In genomic region chr12:111682003-111682402, GRCm38 (mm10) we compare ENCODE assay signal across 12 mouse cellular contexts. TPM values are rescaled to one million over a fixed set of nuclear protein-coding genes. Genes with fewer than 3 reads are reported as not detected.
DNase-seq lines count a peak whose midpoint lies in the region; ATAC-seq and TF ChIP-seq lines count a peak whose summit lies in the region.
"Had no signal": no experiment of that assay in that cellular context is flagged by ENCODE, and none has a peak within 500 bp of the region (broad histone marks: within the 10 kb centered on the region; RNA-seq: fewer than 3 reads in every experiment).

No protein-coding gene starts in this region.

- H3K36me3 ChIP-seq in heart, embryonic 10.5 days: peaks cover 39% of the 10 kb centered on the region
- H3K36me3 ChIP-seq in intestine, embryonic 14.5 days (ENCODE audit: control insufficient read depth, insufficient read depth, low read length): peaks cover 18% of the 10 kb centered on the region; the same call in 1 of the 2 replicates
- H3K36me3 ChIP-seq in neural tube, embryonic 15.5 days: peaks cover 14% of the 10 kb centered on the region; the same call in 1 of the 2 replicates

- H3K4me1 ChIP-seq in heart, embryonic 10.5 days: peaks cover 75% of the 10 kb centered on the region
- peaks cover 29% of the 10 kb centered on the region for H3K4me1 ChIP-seq in intestine, embryonic 14.5 days (replicated peaks; ENCODE audit: control insufficient read depth, insufficient read depth, low read length)
- peaks cover 28% of the 10 kb centered on the region for H3K4me1 ChIP-seq in neural tube, embryonic 15.5 days

- DNase-seq in heart, embryonic 10.5 days (ENCODE audit: low spot score): no peak
- DNase-seq in heart, adult 8-10 months (ENCODE audit: low spot score): no peak
- DNase-seq in layer of hippocampus, adult 2 months (ENCODE audit: low spot score in 2 of 2): no peak
- no peak for DNase-seq in layer of hippocampus, postnatal 10 days (ENCODE audit: low spot score in 2 of 2)
- DNase-seq in Muller cell, postnatal 12 days (ENCODE audit: inconsistent ontology term): peak; percentile 71
- DNase-seq in intestine, embryonic 14.5 days (ENCODE audit: low spot score): no peak
- DNase-seq: cerebellum, postnatal 25 days; kidney, postnatal 36 days; liver, embryonic 13.5 days had no signal

- ATAC-seq in intestine, embryonic 14.5 days (replicated peaks; ENCODE audit: low FRiP score, low TSS enrichment, low read depth): no peak
- ATAC-seq in neural tube, embryonic 15.5 days (ENCODE audit: low FRiP score): no peak
- ATAC-seq in granulocyte monocyte progenitor cell, adult 5-6 weeks (replicated peaks; ENCODE audit: poor library complexity, severe bottlenecking): no peak

- no peak for TF ChIP-seq CTCF in layer of hippocampus, adult 2 months (conservative IDR thresholded peaks at IDR 0.05)

- peak overlapping the region; percentile 87 for H3K27ac ChIP-seq in heart, embryonic 10.5 days
- peak overlapping the region; percentile 85 for H3K27ac ChIP-seq in layer of hippocampus, adult 2 months
- H3K27ac ChIP-seq in intestine, embryonic 14.5 days (ENCODE audit: low read depth): peak overlapping the region; percentile 91
- no peak overlapping the region for H3K27ac ChIP-seq in neural tube, embryonic 15.5 days (replicated peaks)
- H3K27ac ChIP-seq: liver, embryonic 13.5 days had no signal

- 0 out of 2 replicates have a peak overlapping the region, but pooled peaks have one; percentile 15 for H3K4me2 ChIP-seq in intestine, embryonic 14.5 days (ENCODE audit: low read length)
- no peak overlapping the region for H3K4me2 ChIP-seq in neural tube, embryonic 15.5 days
- H3K4me2 ChIP-seq: embryonic facial prominence, embryonic 15.5 days; liver, embryonic 13.5 days had no signal

- 71% methylated on average over 5 of the region's 5 CpGs for WGBS in heart, embryonic 10.5 days
- WGBS in intestine, embryonic 14.5 days: 70% methylated on average over 5 of the region's 5 CpGs
- WGBS in neural tube, embryonic 15.5 days: 81% methylated on average over 5 of the region's 5 CpGs

- H3K9me3 ChIP-seq in heart, embryonic 10.5 days: no peaks in the 10 kb centered on the region
- no peaks in the 10 kb centered on the region for H3K9me3 ChIP-seq in intestine, embryonic 14.5 days (ENCODE audit: control insufficient read depth, low read length)
- no peaks in the 10 kb centered on the region for H3K9me3 ChIP-seq in neural tube, embryonic 15.5 days (replicated peaks)
- H3K9me3 ChIP-seq: embryonic facial prominence, embryonic 15.5 days; liver, embryonic 13.5 days had no signal

- no peak overlapping the region for H3K9ac ChIP-seq in intestine, embryonic 14.5 days (ENCODE audit: low read length)
- H3K9ac ChIP-seq in neural tube, embryonic 15.5 days (replicated peaks): no peak overlapping the region
- H3K9ac ChIP-seq: embryonic facial prominence, embryonic 15.5 days; liver, embryonic 13.5 days had no signal

- no peaks in the 10 kb centered on the region for H3K27me3 ChIP-seq in heart, embryonic 10.5 days (ENCODE audit: insufficient read depth, poor library complexity, severe bottlenecking)
- H3K27me3 ChIP-seq in intestine, embryonic 14.5 days (replicated peaks; ENCODE audit: control insufficient read depth, insufficient read depth, low read length): no peaks in the 10 kb centered on the region
- H3K27me3 ChIP-seq in neural tube, embryonic 15.5 days (replicated peaks): no peaks in the 10 kb centered on the region
- H3K27me3 ChIP-seq: embryonic facial prominence, embryonic 15.5 days; liver, embryonic 13.5 days had no signal

- H3K4me3 ChIP-seq in heart, embryonic 10.5 days: no peak overlapping the region
- H3K4me3 ChIP-seq in layer of hippocampus, adult 2 months: peak overlapping the region; percentile 26; the same call in 1 of the 2 replicates
- H3K4me3 ChIP-seq in intestine, embryonic 14.5 days (ENCODE audit: low read depth, low read length): no peak overlapping the region
- H3K4me3 ChIP-seq in neural tube, embryonic 15.5 days (replicated peaks): no peak overlapping the region
- H3K4me3 ChIP-seq: embryonic facial prominence, embryonic 15.5 days; liver, embryonic 13.5 days had no signal

RNA-seq across cellular contexts. Expression of gene Trmt61a, which starts 4.1 kb away (rescaled TPM):
- polyA plus RNA-seq in heart, embryonic 10.5 days (2016; fragmentation: Nextera tagmentation; extraction: Ambion mirVana): 12.7 and 18.9 TPM in 2 replicates
- total RNA-seq in heart, adult 8-10 months (2022): 1 to 10 TPM; 4.0 to 5.9 (median 4.9) TPM
- 10 to 100 TPM; 16.7 to 18.0 TPM for total RNA-seq in layer of hippocampus, adult 2 months (2021)
- 10 to 100 TPM; 16.3 to 19.8 TPM for total RNA-seq in layer of hippocampus, postnatal 10 days (2021)
- 9.9 and 13.1 TPM in 2 replicates for polyA plus RNA-seq in intestine, embryonic 14.5 days (2014; fragmentation: Nextera tagmentation; extraction: Ambion mirVana)
- 9.6 and 10.8 TPM in 2 replicates for polyA plus RNA-seq in neural tube, embryonic 15.5 days (2015; fragmentation: Nextera tagmentation; extraction: Ambion mirVana)
- total RNA-seq in granulocyte monocyte progenitor cell, adult 5-6 weeks (2014; fragmentation: Nextera tagmentation): 18.6 and 21.9 TPM in 2 replicates
- 10.0 and 10.1 TPM in 2 replicates for total RNA-seq in granulocyte monocyte progenitor cell, adult 5-6 weeks (2017)

RNA-seq across cellular contexts. Expression of gene Ckb, which starts 9.9 kb away (rescaled TPM):
- 408 and 575 TPM in 2 replicates for polyA plus RNA-seq in heart, embryonic 10.5 days (2016; fragmentation: Nextera tagmentation; extraction: Ambion mirVana)
- 10 to 100 TPM; 57.4 to 70.8 (median 63.8) TPM for total RNA-seq in heart, adult 8-10 months (2022)
- total RNA-seq in layer of hippocampus, adult 2 months (2021): 1,000 to 10,000 TPM; 1,228 to 1,237 TPM
- 1,000 to 10,000 TPM in 1 of 2 experiments, 100 to 1,000 TPM in 1; 969 to 1,026 TPM for total RNA-seq in layer of hippocampus, postnatal 10 days (2021)
- polyA plus RNA-seq in intestine, embryonic 14.5 days (2014; fragmentation: Nextera tagmentation; extraction: Ambion mirVana): 787 and 806 TPM in 2 replicates
- polyA plus RNA-seq in neural tube, embryonic 15.5 days (2015; fragmentation: Nextera tagmentation; extraction: Ambion mirVana): 1,500 and 1,731 TPM in 2 replicates
- total RNA-seq in granulocyte monocyte progenitor cell, adult 5-6 weeks (2014; fragmentation: Nextera tagmentation): 4.2 TPM in 1 of 2 replicates, not detected in the other
- total RNA-seq in granulocyte monocyte progenitor cell, adult 5-6 weeks (2017): 0.57 and 1.4 TPM in 2 replicates

RNA-seq across cellular contexts. Expression of gene Bag5, which starts 31.1 kb away (rescaled TPM):
- polyA plus RNA-seq in heart, embryonic 10.5 days (2016; fragmentation: Nextera tagmentation; extraction: Ambion mirVana): 43.7 and 47.7 TPM in 2 replicates
- 10 to 100 TPM; 18.9 to 20.1 (median 19.6) TPM for total RNA-seq in heart, adult 8-10 months (2022)
- 10 to 100 TPM; 50.6 to 50.9 TPM for total RNA-seq in layer of hippocampus, adult 2 months (2021)
- 10 to 100 TPM; 38.4 to 38.9 TPM for total RNA-seq in layer of hippocampus, postnatal 10 days (2021)
- polyA plus RNA-seq in intestine, embryonic 14.5 days (2014; fragmentation: Nextera tagmentation; extraction: Ambion mirVana): 52.4 and 54.6 TPM in 2 replicates
- polyA plus RNA-seq in neural tube, embryonic 15.5 days (2015; fragmentation: Nextera tagmentation; extraction: Ambion mirVana): 61.5 and 65.2 TPM in 2 replicates
- total RNA-seq in granulocyte monocyte progenitor cell, adult 5-6 weeks (2014; fragmentation: Nextera tagmentation): 28.0 and 32.0 TPM in 2 replicates
- total RNA-seq in granulocyte monocyte progenitor cell, adult 5-6 weeks (2017): 33.3 and 41.2 TPM in 2 replicates

RNA-seq across cellular contexts. Expression of gene Apopt1, which starts 31.1 kb away (rescaled TPM):
- 53.3 and 55.2 TPM in 2 replicates for polyA plus RNA-seq in heart, embryonic 10.5 days (2016; fragmentation: Nextera tagmentation; extraction: Ambion mirVana)
- total RNA-seq in heart, adult 8-10 months (2022): 10 to 100 TPM; 33.7 to 37.7 (median 35.0) TPM
- total RNA-seq in layer of hippocampus, adult 2 months (2021): 10 to 100 TPM; 35.7 to 36.8 TPM
- 10 to 100 TPM; 39.2 to 42.0 TPM for total RNA-seq in layer of hippocampus, postnatal 10 days (2021)
- polyA plus RNA-seq in intestine, embryonic 14.5 days (2014; fragmentation: Nextera tagmentation; extraction: Ambion mirVana): 57.1 and 58.2 TPM in 2 replicates
- 58.5 and 58.8 TPM in 2 replicates for polyA plus RNA-seq in neural tube, embryonic 15.5 days (2015; fragmentation: Nextera tagmentation; extraction: Ambion mirVana)
- 49.6 and 51.3 TPM in 2 replicates for total RNA-seq in granulocyte monocyte progenitor cell, adult 5-6 weeks (2014; fragmentation: Nextera tagmentation)
- total RNA-seq in granulocyte monocyte progenitor cell, adult 5-6 weeks (2017): 57.2 and 60.9 TPM in 2 replicates

Comparison
In these comparisons a context has a peak if more than half of its experiments do, and no peak if none do; other contexts are left out.
1. RNA of gene Ckb, which starts 9.9 kb away (total RNA-seq): 1,228 to 1,237 TPM in layer of hippocampus, adult 2 months and 969 to 1,026 TPM in layer of hippocampus, postnatal 10 days; 57.4 to 70.8 TPM in heart, adult 8-10 months and 0.57 to 4.2 TPM in granulocyte monocyte progenitor cell, adult 5-6 weeks; every median in the first group is over 10 times any median in the second.